Mouse (Mus musculus): ENCODE results near the gene Gm21974. TPM values are rescaled to one million over a fixed set of nuclear protein-coding genes. Genes with fewer than 3 reads are reported as not detected.

The Gm21974 gene
- polyA plus RNA-seq, 1 experiment from 2014 or later: not detected

DNA sequence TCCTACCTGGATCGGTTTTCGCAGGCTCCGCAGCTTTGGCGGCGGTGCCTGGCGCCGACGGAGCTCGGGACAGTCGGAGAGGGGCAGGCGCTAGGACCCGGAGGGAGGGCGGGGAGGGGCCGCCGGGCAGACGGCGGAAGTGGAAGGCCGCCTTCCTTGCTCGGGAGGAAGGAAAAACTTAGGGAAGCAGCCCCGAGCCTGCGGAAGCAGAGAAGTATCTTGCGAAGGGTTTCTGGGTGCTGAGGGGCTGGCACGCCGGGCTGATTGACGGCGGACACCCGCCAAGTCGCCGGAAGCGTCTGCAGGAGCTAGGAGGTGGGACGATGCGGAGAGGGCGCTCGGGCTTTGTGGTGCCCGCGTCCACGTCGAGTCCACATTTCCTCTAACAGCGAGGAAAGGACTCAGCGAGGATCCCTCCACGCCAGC lies 19.2 kb downstream of the Gm21974 start, which contains the start of gene Zfp646:
Gene Zfp646 (plus strand): TSS at position 181 of the 426 bp plus-strand sequence.
- peak within 1 kb of the TSS; percentile 96 for H3K9ac ChIP-seq
- peaks cover 30% of the 10 kb centered on the region for H3K36me3 ChIP-seq
- peak; percentile 88 for ATAC-seq (replicated peaks; ENCODE audit: insufficient number of reproducible peaks, insufficient read depth, low FRiP score, low read depth)
- H3K4me2 ChIP-seq: peak within 1 kb of the TSS; percentile 86
- no peaks in the 10 kb centered on the region for H3K27me3 ChIP-seq
- peaks cover 25% of the 10 kb centered on the region for H3K4me1 ChIP-seq (replicated peaks)
- WGBS: under 1% methylated on average over 41 of the region's 41 CpGs
- peak within 1 kb of the TSS; percentile 88 for H3K4me3 ChIP-seq
- H3K27ac ChIP-seq: peak within 1 kb of the TSS; percentile 99
- H3K9me3 ChIP-seq (replicated peaks): no peaks in the 10 kb centered on the region

- Histone ChIP-seq H3K36me3 (peaks cover 25% of the 10 kb centered on the region), H3K4me2 (peak overlapping the region; percentile 86), H3K9me3 (replicated peaks) (no peaks in the 10 kb centered on the region), H3K27ac (peak overlapping the region; percentile 99), H3K4me3 (peak overlapping the region; percentile 88), H3K9ac (peak overlapping the region; percentile 96), H3K4me1 (replicated peaks) (peaks cover 25% of the 10 kb centered on the region), H3K27me3 (no peaks in the 10 kb centered on the region)
- ATAC-seq (replicated peaks; ENCODE audit: insufficient number of reproducible peaks, insufficient read depth, low FRiP score, low read depth): peak; percentile 95
- WGBS: under 1% methylated on average over 43 of the region's 43 CpGs
Observed at GRCm38 (mm10) chr7:127875627-127876001, 19.6 kb downstream of the Gm21974 start.

DNA sequence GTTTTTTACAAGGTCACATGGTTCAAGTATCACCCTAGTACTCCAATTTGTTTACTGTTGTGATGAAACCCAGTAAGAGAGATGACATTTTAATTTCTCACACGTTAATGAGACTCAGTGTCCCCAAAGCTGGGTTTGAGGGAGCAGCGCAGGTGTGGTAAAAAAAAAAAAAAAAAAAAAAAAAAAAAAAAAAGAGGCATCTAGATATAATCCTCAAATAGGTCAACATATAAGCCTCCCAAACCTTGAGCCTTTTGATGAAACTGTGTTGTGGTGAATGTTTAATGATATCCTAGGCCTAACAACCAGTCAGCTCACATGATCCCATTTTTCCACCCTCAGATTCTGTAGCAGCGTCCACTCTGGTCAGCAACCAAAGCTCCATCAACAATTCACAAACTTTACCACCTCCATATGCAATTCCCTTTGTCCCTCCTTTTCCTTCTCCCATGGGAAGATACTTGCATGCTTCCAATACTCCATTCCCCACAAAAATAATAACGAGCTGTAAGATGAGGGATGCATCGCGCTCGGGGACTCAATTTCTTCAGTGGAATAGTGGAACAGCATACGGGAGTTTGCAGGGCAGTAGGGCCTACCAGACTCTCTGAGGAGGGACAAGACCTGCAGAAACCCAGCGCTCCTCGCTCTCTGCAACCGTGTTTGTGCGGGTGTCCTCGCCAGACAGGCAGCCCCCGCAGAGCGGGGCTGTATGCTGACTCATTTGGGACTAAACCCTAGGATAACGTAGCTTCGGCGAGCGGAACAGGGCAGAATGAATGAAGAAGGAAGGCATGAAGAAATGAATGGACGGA lies 20.2 kb downstream of the Gm21974 start:
- peak overlapping the region; percentile 99 for H3K27ac ChIP-seq
- 3% methylated on average over 20 of the region's 20 CpGs for WGBS
- peak overlapping the region; percentile 88 for H3K4me3 ChIP-seq
- H3K36me3 ChIP-seq: peaks cover 19% of the 10 kb centered on the region
- H3K27me3 ChIP-seq: no peaks in the 10 kb centered on the region
- peak overlapping the region; percentile 96 for H3K9ac ChIP-seq
- peak overlapping the region; percentile 86 for H3K4me2 ChIP-seq
- no peak; the same call in 1 of the 2 replicates for ATAC-seq (replicated peaks; ENCODE audit: insufficient number of reproducible peaks, insufficient read depth, low FRiP score, low read depth)
- no peaks in the 10 kb centered on the region for H3K9me3 ChIP-seq (replicated peaks)
- H3K4me1 ChIP-seq (replicated peaks): peaks cover 25% of the 10 kb centered on the region

DNA sequence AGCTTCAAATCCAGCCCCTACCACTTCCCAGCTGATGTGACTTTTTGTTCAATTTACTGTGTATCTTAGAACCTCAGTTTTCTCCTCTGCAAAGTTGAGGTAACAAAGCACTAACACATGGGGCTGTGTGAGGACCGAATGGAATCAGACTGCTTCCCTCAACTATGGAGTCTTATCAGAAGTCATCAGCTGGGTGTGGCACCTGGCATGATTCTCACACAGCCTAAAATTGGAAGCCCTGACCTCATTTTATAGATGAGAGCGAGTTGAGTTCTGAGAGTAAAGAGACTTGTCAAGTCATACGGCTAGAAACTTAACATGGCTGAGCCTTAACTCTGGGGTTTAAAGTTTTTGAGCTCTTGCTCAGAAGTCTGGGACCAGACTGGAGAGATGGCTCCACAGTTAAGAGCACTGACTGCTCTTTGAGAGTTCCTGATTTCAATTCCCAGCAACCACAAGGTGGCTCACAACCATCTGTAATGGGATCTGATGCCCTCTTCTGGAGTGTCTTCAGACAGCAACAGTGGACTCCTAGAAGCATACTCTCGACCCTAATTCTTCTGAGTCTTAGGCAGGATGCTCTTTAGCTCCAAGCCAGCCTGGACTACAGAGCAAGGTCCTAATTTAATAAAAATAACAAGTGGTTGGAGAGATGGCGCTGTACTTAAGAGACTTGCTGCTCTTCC lies 25.0 kb downstream of the Gm21974 start:
- peaks cover 25% of the 10 kb centered on the region for H3K4me1 ChIP-seq (replicated peaks)
- no peak overlapping the region for H3K27ac ChIP-seq
- H3K9ac ChIP-seq: no peak overlapping the region
- 81% methylated on average over 5 of the region's 5 CpGs for WGBS
- no peak overlapping the region for H3K4me2 ChIP-seq
- no peak overlapping the region for H3K4me3 ChIP-seq
- no peaks in the 10 kb centered on the region for H3K9me3 ChIP-seq (replicated peaks)
- no peaks in the 10 kb centered on the region for H3K27me3 ChIP-seq
- ATAC-seq (replicated peaks; ENCODE audit: insufficient number of reproducible peaks, insufficient read depth, low FRiP score, low read depth): no peak
- peaks cover 24% of the 10 kb centered on the region for H3K36me3 ChIP-seq

DNA sequence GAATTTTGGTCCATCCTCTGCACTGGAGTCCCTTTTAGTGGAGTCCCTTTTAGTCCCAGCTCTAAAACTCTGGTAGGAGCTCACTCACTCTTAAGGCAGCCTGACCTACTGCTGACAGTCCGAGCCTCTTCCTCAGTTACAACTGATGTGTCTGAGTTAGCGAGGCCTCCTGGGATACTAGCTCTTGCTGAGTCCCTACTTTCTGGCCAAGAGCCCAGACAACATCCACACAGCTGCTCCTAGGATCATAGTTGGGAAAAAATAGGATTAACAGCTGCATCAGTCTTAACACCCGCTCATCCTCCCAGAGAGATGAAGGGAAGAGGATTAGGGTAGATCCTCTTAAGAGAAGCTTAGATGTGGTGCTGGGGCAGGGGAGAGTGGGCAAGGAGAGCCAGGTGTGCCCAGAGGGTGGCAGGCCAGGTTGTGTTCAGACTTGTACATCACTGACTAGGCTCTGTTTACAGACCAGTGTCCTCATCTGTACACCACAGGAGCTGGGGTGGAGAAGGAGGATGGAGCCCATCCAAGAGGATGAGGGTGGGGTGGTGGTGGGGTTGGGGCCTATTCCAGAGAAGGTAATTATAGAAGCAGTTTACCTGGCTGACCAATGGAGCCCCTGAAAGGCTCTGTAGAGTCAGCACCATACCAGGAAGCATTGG lies 26.0 kb downstream of the Gm21974 start:
- Histone ChIP-seq H3K4me1 (replicated peaks) (peaks cover 17% of the 10 kb centered on the region), H3K27ac (peak overlapping the region; percentile 31; the same call in 1 of the 2 replicates), H3K4me3 (no peak overlapping the region), H3K4me2 (no peak overlapping the region), H3K9me3 (replicated peaks) (no peaks in the 10 kb centered on the region), H3K27me3 (no peaks in the 10 kb centered on the region), H3K9ac (no peak overlapping the region), H3K36me3 (peaks cover 24% of the 10 kb centered on the region)
- WGBS: 56% methylated on average over 3 of the region's 3 CpGs
- ATAC-seq (replicated peaks; ENCODE audit: insufficient number of reproducible peaks, insufficient read depth, low FRiP score, low read depth): 0 out of 2 replicates have a peak, but pooled peaks have one; percentile 43

DNA sequence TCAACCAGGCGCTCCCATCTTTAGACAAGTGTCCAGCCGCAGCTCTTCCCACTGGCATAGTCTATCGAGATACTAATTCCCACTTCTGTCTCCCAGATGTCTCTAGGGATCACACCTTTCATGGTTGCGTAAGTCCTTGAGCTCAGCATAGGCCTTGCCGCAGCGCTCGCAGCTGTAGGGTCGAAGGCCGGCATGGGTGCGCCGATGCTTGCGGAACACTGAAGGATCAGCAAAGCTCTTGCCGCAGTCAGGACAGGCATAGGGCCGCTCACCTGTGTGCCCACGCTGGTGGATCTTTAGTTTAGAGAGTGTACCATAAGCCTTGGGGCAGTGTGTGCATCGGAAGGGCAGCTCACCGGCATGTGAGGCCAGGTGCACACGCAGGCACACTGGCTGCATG lies 27.6 kb downstream of the Gm21974 start:
- no peaks in the 10 kb centered on the region for H3K27me3 ChIP-seq
- 95% methylated on average over 18 of the region's 18 CpGs for WGBS
- peaks cover 24% of the 10 kb centered on the region for H3K36me3 ChIP-seq
- peaks cover 10% of the 10 kb centered on the region for H3K4me1 ChIP-seq (replicated peaks)
- no peak for ATAC-seq (replicated peaks; ENCODE audit: insufficient number of reproducible peaks, insufficient read depth, low FRiP score, low read depth)
- H3K4me3 ChIP-seq: no peak overlapping the region
- no peaks in the 10 kb centered on the region for H3K9me3 ChIP-seq (replicated peaks)
- H3K27ac ChIP-seq: no peak overlapping the region
- no peak overlapping the region for H3K4me2 ChIP-seq
- H3K9ac ChIP-seq: no peak overlapping the region

DNA sequence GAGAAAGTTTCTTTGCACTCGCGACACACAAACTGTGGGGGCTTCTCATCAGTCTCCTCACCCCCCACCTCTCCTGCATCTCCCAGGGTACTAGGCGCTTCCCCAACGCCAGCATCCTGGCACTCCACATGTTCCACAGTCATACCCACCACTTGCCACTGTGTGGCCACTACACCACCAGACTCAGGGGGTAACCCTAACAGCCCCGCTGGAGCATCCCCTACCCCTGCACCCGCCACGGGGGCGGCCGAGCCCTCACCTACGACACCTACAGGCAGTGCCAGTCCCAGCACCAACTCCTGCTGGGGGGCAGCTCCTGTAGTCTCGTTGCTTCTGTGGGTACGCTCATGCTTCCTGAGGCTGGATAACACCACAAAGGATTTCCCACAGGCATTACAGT lies 28.8 kb downstream of the Gm21974 start:
- peaks cover 10% of the 10 kb centered on the region for H3K4me1 ChIP-seq (replicated peaks)
- WGBS: 93% methylated on average over 12 of the region's 12 CpGs
- no peaks in the 10 kb centered on the region for H3K9me3 ChIP-seq (replicated peaks)
- no peaks in the 10 kb centered on the region for H3K27me3 ChIP-seq
- no peak overlapping the region for H3K4me3 ChIP-seq
- ATAC-seq (replicated peaks; ENCODE audit: insufficient number of reproducible peaks, insufficient read depth, low FRiP score, low read depth): no peak
- no peak overlapping the region for H3K9ac ChIP-seq
- H3K27ac ChIP-seq: no peak overlapping the region
- H3K4me2 ChIP-seq: no peak overlapping the region
- peaks cover 24% of the 10 kb centered on the region for H3K36me3 ChIP-seq

DNA sequence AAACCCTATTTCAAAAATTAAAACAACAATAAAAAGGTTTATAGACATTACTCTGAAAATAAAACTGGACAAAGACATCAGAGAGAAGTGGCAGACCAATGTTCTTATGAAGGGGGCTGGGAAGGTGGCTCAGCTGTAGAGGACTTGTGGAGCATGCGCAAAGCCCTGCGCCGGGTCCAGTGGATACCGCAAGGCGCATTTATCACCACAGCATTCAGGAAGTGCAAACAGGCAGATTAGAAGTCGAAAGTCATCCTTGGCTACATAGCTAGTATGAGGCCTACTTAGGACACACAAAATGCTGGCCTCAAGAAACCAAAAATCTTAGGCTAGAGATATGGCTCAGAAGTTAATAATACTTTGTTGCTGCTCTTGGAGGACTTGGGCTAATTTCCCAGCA lies 37.0 kb downstream of the Gm21974 start:
- 83% methylated on average over 6 of the region's 6 CpGs for WGBS
- Histone ChIP-seq H3K4me2 (no peak overlapping the region), H3K36me3 (no peaks in the 10 kb centered on the region), H3K4me3 (no peak overlapping the region), H3K9ac (no peak overlapping the region), H3K4me1 (replicated peaks) (no peaks in the 10 kb centered on the region), H3K27me3 (no peaks in the 10 kb centered on the region), H3K27ac (no peak overlapping the region), H3K9me3 (replicated peaks) (no peaks in the 10 kb centered on the region)
- ATAC-seq (replicated peaks; ENCODE audit: insufficient number of reproducible peaks, insufficient read depth, low FRiP score, low read depth): no peak

- H3K4me1 ChIP-seq (replicated peaks): 0 out of 2 replicates have a peak, but pooled peaks cover 4% of the 10 kb centered on the region
- WGBS: 56% methylated on average over 5 of the region's 5 CpGs
- H3K27me3 ChIP-seq: no peaks in the 10 kb centered on the region
- H3K4me3 ChIP-seq: no peak overlapping the region
- H3K36me3 ChIP-seq: peaks cover 23% of the 10 kb centered on the region
- no peak overlapping the region for H3K4me2 ChIP-seq
- no peak overlapping the region for H3K9ac ChIP-seq
- no peak overlapping the region for H3K27ac ChIP-seq
- no peaks in the 10 kb centered on the region for H3K9me3 ChIP-seq (replicated peaks)
- ATAC-seq (replicated peaks; ENCODE audit: insufficient number of reproducible peaks, insufficient read depth, low FRiP score, low read depth): no peak
Observed at GRCm38 (mm10) chr7:127850906-127851305, 44.3 kb downstream of the Gm21974 start.

GRCm38 (mm10) chr7:127849973-127850875 lies 45.0 kb downstream of the Gm21974 start:
- Histone ChIP-seq H3K9me3 (replicated peaks) (no peaks in the 10 kb centered on the region), H3K4me3 (no peak overlapping the region), H3K4me1 (replicated peaks) (0 out of 2 replicates have a peak, but pooled peaks cover 4% of the 10 kb centered on the region), H3K27ac (no peak overlapping the region), H3K36me3 (peaks cover 24% of the 10 kb centered on the region), H3K27me3 (no peaks in the 10 kb centered on the region), H3K9ac (no peak overlapping the region), H3K4me2 (no peak overlapping the region)
- no peak for ATAC-seq (replicated peaks; ENCODE audit: insufficient number of reproducible peaks, insufficient read depth, low FRiP score, low read depth)
- 70% methylated on average over 6 of the region's 6 CpGs for WGBS
